Mouse (Mus musculus) kidney, postnatal 10 days (tissue): ENCODE data around the gene Lrp6.
A peak's percentile ranks its signal among the peaks of the same experiment; 100 is the strongest.

ENCODE experiments used
- DNase-seq: peaks from one replicate; pipeline ENCODE4 v3.0.0; 2021; ENCODE audit warnings: mixed read lengths

The Lrp6 gene

GRCm38 (mm10) chr6:134430161-134430799 lies 136.5 kb downstream of the Lrp6 start:
- peak; percentile 30 for DNase-seq

- DNase-seq, result no peak
These were observed 138.3 kb downstream of the Lrp6 start for GRCm38 (mm10) chr6:134428455-134428854.

DNA sequence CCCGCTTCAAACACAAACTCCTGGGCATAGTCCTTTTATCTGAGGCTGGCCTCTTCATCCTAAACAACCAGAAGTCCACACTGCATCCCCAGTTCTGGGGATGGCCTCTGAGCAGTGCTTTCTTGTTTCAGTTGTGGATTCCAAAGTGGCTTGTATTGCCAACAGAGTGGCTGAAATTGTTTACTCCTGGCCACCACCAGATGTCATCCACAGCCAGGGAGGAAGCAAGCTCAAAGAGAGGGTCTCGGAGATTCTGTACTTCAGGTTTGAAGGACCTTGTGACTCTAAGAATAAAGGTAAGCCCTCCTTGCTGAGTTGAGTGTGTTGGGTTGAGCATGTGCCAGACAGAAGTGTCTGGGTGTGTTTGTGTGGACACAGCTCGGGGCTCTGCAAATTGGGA lies 139.6 kb downstream of the Lrp6 start:
- peak; percentile 24 for DNase-seq

- peak; percentile 81 for DNase-seq
These were observed 141.5 kb downstream of the Lrp6 start for GRCm38 (mm10) chr6:134425216-134425717.

DNA sequence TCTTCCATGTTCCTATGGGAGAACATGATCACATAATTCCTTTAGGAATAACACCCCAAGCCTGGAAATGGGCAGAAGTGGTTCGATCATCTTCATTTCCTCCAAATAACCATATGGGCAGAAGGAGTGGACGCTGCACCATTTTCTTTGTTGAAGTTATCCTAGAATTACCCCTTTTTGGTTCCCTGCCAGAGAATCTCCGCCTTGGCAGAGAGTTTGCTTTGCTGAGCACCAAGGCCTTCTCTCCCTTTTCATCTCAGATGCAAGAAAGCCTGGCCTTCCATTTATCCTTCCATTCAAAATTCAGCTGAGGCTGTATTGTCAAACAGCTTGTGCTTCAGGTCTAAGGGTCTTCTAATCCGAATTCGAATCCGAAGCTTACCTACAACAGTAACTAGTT lies 144.8 kb downstream of the Lrp6 start:
- DNase-seq, result no peak

DNA sequence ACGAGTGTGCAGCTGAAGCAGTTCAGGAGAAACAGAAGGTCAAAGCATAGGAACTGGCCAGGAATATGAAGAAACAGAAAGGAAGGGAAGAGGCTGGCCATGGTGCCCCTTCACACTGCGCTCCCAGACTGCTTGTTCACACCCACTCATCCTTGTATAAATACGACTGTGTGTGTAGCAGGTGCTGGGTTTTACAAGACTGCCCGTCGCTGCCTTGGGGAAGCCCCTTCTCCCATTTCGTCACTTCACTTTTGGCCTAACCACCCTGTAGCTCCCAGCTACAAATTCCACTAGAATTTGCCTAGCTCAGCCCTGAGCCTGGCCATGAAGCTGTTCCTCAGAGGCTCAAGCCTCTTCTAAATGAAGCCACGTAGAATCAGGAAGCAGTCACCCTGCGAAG lies 146.4 kb downstream of the Lrp6 start:
- DNase-seq, result no peak

DNA sequence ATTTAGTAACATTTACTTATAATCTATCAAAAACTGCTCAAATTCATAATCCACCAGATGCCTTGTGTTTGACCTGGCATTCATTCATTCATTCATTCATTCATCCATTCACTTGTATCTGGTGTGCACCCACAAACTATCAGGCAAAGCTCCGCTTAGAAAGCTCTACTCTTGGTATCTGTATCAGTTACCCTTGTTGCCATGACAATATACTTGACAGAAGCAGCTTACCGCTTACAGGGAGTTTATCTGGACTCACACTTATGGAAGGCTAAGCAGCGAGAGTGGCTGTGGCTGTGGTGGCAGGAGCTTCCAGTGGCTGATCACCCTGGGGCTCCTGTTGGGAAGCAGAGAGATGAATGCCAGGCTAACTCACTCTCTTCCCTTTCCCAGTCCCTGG lies 148.9 kb downstream of the Lrp6 start:
- no peak for DNase-seq

GRCm38 (mm10) chr6:134416556-134417105 lies 150.1 kb downstream of the Lrp6 start:
- DNase-seq, result no peak

- DNase-seq, result no peak
These were observed 152.3 kb downstream of the Lrp6 start for GRCm38 (mm10) chr6:134414532-134414883.

DNA sequence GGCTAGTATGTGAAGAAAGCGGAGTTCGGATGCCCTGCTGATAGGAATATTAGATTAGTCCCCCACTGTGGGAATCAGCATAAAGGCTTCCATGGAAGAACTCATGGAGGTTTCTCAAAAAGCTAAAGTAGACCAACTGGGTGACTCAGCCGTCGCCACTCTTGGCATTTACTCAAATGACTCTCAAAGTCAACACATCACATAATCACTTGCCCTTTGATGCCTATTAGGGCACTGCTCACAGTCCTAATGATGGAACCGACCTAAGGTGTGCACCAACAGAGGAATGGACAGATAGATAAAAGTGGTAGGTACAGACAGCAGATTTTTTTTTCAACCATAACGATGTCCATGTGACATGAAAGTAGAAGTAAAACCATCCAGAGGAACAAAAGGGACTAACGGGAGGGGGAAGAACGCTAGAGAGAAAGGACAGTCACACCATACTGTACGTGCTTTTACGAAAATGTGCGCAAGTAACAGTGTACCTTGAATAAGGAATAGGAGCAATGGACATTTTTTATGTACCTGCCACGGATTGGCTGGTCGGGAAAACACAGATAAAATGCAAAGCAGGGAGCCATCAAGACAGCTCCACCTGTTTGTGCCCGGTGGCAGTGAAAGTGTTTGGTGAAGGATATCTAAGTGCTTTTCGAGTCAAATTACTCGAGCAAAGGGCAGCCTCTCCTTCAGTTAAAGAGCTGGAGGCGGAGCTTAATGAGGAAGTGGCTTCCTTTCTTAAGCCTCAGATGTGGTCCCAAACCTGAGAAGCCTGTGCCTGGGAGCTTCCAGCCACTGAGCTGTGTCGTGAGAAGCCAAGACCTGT lies 152.8 kb downstream of the Lrp6 start:
- DNase-seq, result peak; percentile 44

DNA sequence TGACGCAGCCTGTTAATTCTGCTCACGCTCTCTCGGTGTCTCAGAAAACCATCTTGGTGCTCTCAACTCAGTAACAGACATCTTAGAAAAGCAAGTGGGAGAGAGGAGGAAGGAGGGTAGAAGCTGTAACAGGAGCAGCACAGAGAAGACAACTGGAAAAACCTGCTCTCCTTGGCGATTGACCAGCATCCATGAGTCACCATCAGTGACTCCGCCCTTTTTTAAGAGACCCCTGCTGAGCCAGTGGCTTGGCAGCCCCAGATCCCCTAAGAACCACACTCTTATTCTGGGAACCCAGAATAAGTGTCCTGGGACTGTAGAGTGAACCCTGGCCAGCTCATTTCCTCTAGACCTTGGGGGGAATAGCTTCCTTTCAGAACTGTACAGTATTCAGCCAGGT lies 159.5 kb downstream of the Lrp6 start:
- DNase-seq, result peak; percentile 31

GRCm38 (mm10) chr6:134403684-134404070 lies 163.1 kb downstream of the Lrp6 start:
- no peak for DNase-seq

DNA sequence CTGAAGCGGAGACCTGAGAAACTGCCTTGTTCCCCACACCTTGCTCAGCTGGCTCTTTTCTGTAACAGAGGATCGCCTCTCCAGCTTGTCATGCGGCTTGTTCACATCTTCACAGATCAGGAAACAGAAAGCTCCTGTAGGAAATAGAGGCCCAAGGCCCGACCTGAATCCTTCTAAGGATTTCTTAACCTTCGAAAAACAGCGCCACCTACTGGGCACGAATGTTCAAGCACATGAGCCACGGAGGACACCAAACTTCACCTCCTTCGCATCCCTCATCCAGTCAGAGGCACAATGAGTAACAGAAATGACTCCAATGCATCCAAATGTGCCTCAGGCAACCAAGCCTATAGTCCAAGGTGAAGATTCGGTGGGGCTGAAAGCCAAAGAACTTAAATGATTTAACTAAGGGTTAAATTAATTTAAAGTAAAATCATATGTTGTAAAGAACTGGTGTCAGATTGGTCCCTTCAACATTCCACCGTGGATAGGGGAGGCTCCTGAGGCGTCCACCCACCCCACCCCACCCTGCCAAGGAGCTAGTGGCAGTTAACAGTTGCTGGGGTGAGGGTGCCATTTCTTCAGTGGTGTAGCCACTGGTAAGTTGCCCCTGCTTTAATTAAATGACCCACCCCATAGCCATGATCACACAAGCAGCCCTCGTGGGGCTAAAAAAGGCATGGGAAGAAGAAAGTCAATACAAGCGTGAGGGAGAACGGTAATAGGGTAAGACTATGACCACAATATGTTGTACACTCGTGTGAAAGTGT lies 163.7 kb downstream of the Lrp6 start:
- peak; percentile 82 for DNase-seq
